Comparison of ENCODE assay signal across 12 mouse cellular contexts in the genomic region with DNA sequence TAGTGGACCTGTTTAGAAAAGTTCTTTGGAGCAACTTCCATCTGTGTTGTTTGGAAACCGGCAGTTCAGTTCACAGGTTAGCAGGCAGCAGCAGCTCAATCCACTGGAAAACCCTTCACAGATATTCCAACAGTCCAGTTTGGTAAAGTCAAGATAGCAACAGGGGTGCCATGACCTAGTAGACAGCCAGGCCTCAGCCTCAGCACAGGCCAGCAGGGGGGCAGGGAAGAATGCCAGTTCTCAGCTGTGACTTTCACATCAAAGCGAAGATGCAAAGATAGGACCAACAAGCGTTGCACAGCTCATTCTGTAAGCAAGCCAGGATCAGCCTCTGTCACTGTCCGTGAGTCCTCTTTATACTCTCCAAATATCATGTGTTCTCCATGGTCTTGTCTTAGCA. TPM values are rescaled to one million over a fixed set of nuclear protein-coding genes. Genes with fewer than 3 reads are reported as not detected.
DNase-seq lines count a peak whose midpoint lies in the region.
"Had no signal": no experiment of that assay in that cellular context is flagged by ENCODE, and none has a peak within 500 bp of the region (broad histone marks: within the 10 kb centered on the region; RNA-seq: fewer than 3 reads in every experiment).

No protein-coding gene starts in this region.

- peak; percentile 69 for DNase-seq in heart, adult 11 months
- no peak for DNase-seq in heart, adult 8-10 months (ENCODE audit: low spot score)
- DNase-seq in R1 (ENCODE audit: low read depth, low spot score) = peak; percentile 67
- DNase-seq in spleen, postnatal 14 days (ENCODE audit: low spot score in 2 of 2) = no peak
- DNase-seq in layer of hippocampus, adult 8-10 months (ENCODE audit: low spot score in 2 of 2) = no peak
- DNase-seq: adrenal gland, adult 8-10 months; adrenal gland, postnatal 14 days; adrenal gland, postnatal 36 days; cerebellum, adult 11-12 months; cerebellum, adult 2 months; cerebellum, adult 9-10 months; forebrain, postnatal 0 days had no signal

RNA-seq across cellular contexts. Expression of gene Ndufs5, which starts 3.8 kb away (rescaled TPM):
- 100 to 1,000 TPM; 391 to 483 (median 438) TPM for total RNA-seq in heart, adult 8-10 months (2022)
- total RNA-seq in layer of hippocampus, adult 8-10 months (2022) = 100 to 1,000 TPM; 145 to 182 (median 170) TPM

RNA-seq across cellular contexts. Expression of gene Akirin1, which starts 28.4 kb away (rescaled TPM):
- 10 to 100 TPM; 19.4 to 28.8 (median 24.9) TPM for total RNA-seq in heart, adult 8-10 months (2022)
- 10 to 100 TPM; 54.7 to 59.0 (median 56.9) TPM for total RNA-seq in layer of hippocampus, adult 8-10 months (2022)

RNA-seq across cellular contexts. Expression of gene Macf1, which starts 37.6 kb away (rescaled TPM):
- total RNA-seq in heart, adult 8-10 months (2022) = 100 to 1,000 TPM; 223 to 243 (median 241) TPM
- total RNA-seq in layer of hippocampus, adult 8-10 months (2022) = 100 to 1,000 TPM; 235 to 265 (median 249) TPM

Comparison
In these comparisons a context has a peak if more than half of its experiments do, and no peak if none do; other contexts are left out.
1. DNase-seq: peak in heart, adult 11 months (single experiment) and R1 (single experiment); none in heart, adult 8-10 months (single experiment), spleen, postnatal 14 days (0 of 2) and layer of hippocampus, adult 8-10 months (0 of 2).